Mouse (Mus musculus) activated CD4-positive, CD25-positive, alpha-beta regulatory T cell, adult 9 weeks (primary cell): ENCODE measurements around the gene Olfr462. TPM values are rescaled to one million over a fixed set of nuclear protein-coding genes. Genes with fewer than 3 reads are reported as not detected.

Source experiments
- polyA plus RNA-seq: library from polyadenylated mRNA; unstranded; fragments of 100-300 nt; shearing (Covaris generic); gene quantifications from one replicate; pipeline ENCODE4 v1.2.1, GENCODE M21; 2017

The Olfr462 gene
- polyA plus RNA-seq, result not detected

DNA sequence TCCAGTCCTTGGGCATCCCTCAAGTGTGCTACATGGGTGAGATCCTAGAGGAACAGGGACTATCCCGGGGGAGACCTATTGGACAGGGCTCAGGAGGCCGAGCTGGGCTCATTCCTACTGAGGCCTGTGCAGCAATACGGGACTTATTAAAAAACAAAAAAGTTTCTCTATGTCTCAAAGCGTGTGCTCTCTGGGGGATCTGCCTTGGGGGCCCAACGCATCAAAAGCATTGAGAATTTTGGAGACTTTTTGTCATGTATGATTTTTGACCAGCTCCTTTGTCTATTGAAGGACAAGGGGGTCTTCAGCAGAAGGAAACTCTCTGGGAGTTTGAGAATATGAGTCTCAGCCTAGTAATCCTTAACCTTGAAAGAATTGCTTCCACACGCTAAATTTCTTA, at the start of gene Olfr462:
Gene Olfr462, minus strand, starts transcription at position 101 of the 400 bp plus-strand sequence.

DNA sequence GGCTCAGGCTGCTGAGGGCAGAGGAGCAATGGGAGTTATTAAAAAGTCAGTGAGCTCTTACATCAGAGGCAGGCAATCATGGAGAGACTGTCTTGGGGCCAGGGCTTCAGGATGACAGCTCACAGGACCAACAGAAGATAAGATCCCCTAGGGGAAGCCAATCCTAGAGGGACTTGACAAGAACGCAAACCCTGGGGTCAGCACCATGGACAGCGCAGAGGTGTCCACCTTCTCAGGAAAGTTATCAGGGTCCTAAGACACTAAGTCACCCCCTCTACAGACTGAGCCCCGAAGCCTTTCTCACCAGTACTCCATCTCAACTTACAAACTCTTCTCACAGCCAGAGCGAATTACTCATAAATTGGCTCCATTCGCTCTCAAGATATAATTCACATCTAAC, 28.9 kb upstream of the Olfr462 start, which contains the start of gene Olfr464:
Gene Olfr464, minus strand, starts transcription at position 2 of the 400 bp plus-strand sequence.

DNA sequence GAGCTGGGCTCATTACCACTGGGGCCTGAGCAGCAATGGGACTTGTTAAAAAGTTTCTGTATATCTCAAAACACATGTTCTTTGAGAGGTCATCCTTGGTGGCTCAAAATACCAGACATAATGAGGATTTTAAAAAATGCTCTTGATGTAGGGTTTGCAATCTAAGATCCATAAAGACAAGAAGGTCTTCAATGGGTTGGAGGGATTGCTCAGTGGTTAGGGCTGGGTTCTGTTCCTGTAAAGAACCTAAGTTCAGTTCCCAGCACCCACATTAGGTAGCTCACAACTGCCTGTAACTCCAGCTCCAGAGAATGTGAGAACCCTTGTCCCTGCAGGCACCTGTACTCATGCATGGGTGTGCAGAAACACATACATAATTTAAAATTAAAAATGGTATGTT, 5.2 kb upstream of the Olfr462 start, which contains the start of gene Olfr463:
Gene Olfr463, minus strand, starts transcription at position 101 of the 400 bp plus-strand sequence.

DNA sequence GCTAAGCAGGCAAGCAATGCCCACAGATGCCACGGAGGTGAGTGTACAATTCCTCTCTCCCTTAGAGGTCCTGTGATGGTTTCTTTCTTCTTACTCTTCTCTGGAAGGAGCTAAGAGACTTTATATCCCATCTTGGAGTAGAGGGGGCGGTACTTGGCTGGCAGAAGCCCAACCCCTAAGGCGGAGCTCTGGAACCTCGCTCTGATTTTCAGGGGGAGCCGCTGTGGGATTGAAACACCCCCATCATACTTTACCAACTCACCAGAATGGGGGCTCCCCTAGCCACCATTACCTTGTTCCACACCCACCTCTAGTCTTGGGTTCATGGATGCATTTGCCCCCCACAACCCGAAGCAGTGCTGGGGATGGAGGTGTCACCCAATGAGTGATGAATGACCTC, 16.6 kb downstream of the Olfr462 start, which contains the start of gene Epx:
Gene Epx, minus strand, starts transcription at position 101 of the 400 bp plus-strand sequence.

DNA sequence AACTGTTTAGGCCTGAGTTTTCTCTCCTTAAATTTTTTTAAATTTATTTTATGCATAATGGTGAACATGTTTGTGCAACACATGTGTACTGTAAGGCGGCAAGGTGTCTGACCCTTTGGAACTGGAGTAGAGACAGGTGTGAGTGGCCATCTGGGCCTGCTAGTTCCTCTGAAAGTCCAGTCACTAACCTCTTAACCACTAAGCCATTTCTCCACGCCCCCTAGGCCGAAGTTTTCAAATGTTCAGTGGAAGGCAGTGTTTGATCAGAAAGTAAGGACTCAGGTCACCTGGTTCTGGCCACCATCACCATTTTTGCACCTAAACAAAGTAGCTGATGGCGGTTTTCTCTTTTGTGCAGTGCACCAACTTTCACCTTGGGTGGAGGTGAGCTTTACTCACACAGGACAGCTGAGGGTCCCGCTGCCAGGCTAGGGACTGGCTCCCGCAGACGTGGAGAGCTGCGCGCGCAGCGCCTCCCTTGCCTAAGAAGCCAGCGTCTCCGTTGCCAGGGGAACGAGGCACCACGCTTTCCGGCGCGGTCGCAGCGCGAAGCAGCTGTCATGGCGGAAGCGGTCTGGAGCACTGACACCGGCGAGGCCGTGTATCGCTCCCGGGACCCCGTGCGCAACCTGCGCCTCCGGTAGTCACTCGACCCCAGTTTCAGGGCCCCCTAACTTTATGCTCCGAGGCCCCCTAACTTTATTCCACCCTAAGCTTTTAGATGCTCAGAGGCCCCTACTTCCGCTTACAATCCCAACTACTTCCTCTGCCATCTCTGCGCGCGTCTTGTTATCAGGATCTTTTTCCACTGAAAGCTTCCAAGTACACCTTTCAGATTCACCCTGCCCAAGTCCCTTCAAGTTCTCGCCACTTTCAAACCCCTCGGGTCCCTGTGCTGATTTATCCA, 39.1 kb downstream of the Olfr462 start, which contains the start of gene Mks1:
Gene Mks1, plus strand, starts transcription at position 526 of the 907 bp plus-strand sequence.

Other genes starting within 250 kb of the Olfr462 start
- 44.6 TPM for gene Rnf43, start 229.5 kb downstream of the Olfr462 start, polyA plus RNA-seq
- gene Supt4a, start 154.7 kb downstream of the Olfr462 start, polyA plus RNA-seq, result 518 TPM
- gene Tspoap1, start 131.7 kb downstream of the Olfr462 start, polyA plus RNA-seq, result 6.9 TPM
- gene Mpo, start 98.7 kb downstream of the Olfr462 start, polyA plus RNA-seq, result not detected
- gene Lpo, start 64.0 kb downstream of the Olfr462 start, polyA plus RNA-seq, result not detected
- gene Mks1, start 39.1 kb downstream of the Olfr462 start, polyA plus RNA-seq, result 15.2 TPM
- gene Epx, start 16.7 kb downstream of the Olfr462 start, polyA plus RNA-seq, result not detected
- not detected for gene Olfr463, start 5.1 kb upstream of the Olfr462 start, polyA plus RNA-seq
- gene Olfr464, start 28.7 kb upstream of the Olfr462 start, polyA plus RNA-seq, result not detected
- gene Dynll2, start 95.3 kb upstream of the Olfr462 start, polyA plus RNA-seq, result 8.5 TPM
- gene Srsf1, start 155.1 kb upstream of the Olfr462 start, polyA plus RNA-seq, result 83.7 TPM
- 32.9 TPM for gene Vezf1, start 176.0 kb upstream of the Olfr462 start, polyA plus RNA-seq
- gene Cuedc1, start 205.8 kb upstream of the Olfr462 start, polyA plus RNA-seq, result 5.5 TPM